Mouse (Mus musculus): ENCODE results near the gene Gfm2.
A peak's percentile ranks its signal among the peaks of the same experiment; 100 is the strongest.
"Not testable (repeated sequence)": the region's sequence is repeated elsewhere in the genome, so short reads cannot be mapped to it uniquely, and the experiment has no call there.

The Gfm2 gene

DNA sequence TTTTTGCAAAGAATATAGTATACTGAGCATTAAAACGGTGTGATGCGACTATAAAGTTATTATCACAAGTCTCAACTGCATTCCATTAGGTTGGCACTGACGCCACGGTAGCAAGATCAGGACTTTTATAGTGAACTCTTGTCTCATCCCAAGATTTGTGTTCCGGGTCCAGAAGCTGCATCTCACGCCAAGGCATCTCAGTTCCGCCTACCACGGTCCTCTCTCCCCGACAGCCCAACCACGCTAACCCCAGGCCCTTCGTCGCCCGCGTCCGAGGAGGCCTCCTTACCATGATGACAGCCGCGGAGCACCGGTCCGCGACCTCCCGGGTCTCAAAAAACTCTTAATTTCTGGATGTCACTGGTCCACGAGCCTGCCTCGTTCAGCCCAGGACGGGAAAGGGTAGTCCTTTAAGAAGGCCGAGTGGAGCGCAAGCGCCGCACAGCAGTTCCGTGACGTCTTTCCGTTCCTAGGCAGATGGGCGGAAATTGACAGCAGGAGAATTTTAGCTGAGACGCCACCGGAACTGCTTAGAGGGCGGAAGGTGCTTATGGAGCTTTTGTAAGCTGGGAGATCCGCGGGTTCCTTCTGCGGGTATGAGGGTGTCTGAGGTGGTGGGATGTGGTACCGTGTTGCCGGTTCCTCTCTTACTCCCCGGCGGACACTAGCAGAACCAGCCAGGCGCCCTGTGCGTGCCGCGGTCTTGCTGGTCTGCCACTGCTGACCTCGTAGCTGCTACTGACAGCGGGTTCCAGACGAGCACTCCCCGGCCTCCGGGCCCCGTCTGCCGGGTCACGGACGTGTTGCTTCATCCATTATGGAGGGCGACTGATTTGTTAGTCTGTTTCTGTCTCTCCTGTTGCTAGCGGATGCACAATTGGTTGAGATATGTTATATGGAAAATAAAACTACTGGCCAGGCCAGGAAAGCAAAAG lies at the start of gene Gfm2, which contains the start of gene Nsa2:
Gene Gfm2, plus strand, starts transcription at position 472 of the 935 bp plus-strand sequence.
Gene Nsa2, minus strand, starts transcription at position 472 of the 935 bp plus-strand sequence.
- peak; percentile 87 to 90 for DNase-seq (ENCODE audit: low read depth in 2 of 2, low spot score in 2 of 2)

DNA sequence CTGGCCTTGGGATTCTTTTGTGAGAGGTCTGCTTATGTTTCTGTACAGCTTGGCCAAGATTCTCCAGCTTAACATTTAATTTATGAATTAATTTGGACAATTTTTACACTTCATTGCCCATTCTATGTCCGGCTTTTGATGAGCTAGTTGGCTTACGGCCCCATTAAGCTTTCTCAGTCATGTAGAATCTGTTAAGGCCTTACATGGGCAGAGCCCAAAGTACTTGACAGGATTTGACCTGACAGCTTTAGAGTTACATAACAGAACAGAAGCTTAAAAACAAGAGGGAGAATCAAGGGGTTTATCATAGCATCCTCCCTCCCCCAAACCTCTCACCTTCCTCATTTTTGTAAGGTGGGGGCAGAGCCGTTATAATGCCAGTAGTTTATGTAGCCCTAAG lies 49.6 kb upstream of the Gfm2 start:
- DNase-seq (ENCODE audit: low read depth in 2 of 2, low spot score in 2 of 2): no peak

DNA sequence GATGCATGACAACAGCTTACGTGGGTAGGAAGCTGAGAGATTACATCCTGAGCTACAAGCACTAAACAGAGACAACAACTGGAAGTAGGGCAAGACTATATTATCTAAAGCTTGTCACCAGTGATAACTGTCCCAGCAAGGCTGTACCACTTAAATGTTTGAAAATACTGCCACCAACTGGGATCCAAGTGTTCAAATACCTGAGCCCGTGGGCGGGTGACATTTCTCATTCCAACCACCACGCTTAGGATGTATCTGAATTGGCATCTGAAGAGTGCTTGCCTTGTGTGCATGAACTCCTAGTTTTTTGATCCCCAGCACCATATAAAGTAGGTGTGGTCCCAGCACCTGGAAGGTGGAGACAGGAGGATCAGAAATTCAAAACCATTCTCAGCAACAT lies 42.0 kb upstream of the Gfm2 start:
- no peak for DNase-seq (ENCODE audit: low read depth in 2 of 2, low spot score in 2 of 2)

DNA sequence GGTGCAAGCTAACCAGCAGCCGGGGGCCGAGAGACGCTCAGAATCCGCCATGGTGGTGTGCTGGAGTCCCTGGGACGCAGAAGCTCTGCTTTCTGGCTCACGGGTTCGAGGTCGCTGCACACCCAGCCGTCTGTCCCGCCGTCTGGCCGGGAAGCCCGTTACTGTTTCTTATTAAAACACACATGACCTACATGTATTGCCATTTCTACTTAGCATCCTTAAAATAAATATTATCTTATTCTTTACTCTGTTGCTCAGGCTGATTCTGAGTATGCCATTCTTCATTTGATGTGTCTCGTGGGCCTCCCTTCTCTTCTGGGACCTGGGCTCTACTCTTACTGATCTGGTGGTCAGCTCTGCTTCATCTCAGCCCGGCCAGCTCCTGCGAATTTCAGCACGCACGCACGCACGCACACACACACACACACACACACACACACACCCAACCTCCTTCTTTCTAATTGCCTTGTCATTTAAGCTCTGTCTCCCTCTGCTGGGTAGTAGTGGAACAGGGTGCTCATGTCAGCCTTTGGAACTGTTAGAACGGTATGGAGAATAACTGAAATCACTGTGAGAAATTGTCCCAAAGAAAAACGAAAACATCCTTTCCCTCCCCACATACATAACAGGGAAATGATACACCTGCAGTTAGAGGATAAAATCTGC lies 38.4 kb upstream of the Gfm2 start, which contains the start of gene Gm6169:
Gene Gm6169, minus strand, starts transcription at position 51 of the 666 bp plus-strand sequence.
- no peak for DNase-seq (ENCODE audit: low read depth in 2 of 2, low spot score in 2 of 2)

DNA sequence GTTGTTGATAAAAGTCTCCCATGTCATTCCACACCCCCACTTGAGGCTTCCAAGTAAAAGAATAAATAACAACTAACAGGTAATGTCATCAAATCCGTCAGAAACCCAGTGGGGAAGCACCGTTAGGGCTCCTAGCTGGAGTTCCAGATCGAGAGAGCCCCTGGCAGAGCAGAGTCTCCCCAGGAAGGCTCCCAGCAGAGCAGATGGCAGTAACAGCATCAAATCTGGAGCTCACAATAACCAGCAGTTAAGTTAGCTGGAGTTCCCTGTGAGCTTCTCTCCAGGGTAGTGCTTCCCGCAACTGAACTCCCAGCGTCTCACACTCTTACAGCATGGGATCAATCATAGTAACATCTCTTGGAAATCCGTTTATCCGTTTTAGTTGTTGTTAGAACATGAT lies 32.7 kb upstream of the Gfm2 start:
- DNase-seq (ENCODE audit: low read depth in 2 of 2, low spot score in 2 of 2): no peak

GRCm38 (mm10) chr13:97107721-97108120 lies 30.0 kb upstream of the Gfm2 start:
- DNase-seq (ENCODE audit: low read depth in 2 of 2, low spot score in 2 of 2): not testable (repeated sequence)

GRCm38 (mm10) chr13:97109046-97109445 lies 28.7 kb upstream of the Gfm2 start:
- no peak for DNase-seq (ENCODE audit: low read depth in 2 of 2, low spot score in 2 of 2)

DNA sequence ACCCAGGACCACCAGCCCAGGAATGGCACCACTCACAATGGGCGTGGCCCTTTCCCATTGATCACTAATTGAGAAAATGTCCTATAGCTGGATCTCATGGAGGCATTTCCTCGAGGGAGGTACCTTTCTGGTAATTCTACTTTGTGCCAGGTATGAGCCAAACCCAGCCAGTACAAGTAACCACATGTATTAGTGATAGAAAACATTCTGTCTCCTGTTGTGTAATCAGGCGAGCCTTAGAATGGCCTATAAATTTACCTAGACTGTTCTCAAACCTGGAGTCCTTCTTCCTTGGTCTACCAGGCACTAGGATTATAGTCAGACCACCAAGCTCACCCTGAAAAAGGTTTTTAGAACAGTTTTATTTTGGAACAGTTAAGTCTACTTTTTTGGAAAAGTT lies 16.4 kb upstream of the Gfm2 start:
- no peak for DNase-seq (ENCODE audit: low read depth in 2 of 2, low spot score in 2 of 2)

DNA sequence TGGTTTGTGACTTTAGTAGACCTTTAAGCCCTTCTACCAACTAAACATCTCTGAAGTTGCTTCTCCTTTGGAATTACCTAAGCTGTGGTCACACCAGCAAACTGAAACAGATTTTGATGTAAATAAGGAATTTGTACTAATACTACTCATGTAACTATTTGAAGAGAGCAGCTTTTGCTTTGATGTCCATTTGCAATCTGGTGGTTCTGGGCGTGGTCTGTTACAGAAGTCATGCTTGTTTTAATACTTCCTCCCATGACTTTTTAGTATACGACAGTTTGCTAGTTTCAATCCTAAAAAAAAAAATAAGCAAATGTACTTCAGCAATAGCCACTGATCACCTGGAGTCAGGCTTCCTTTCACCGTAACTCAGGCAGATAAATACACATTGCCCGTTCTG lies 8.1 kb upstream of the Gfm2 start:
- DNase-seq (ENCODE audit: low read depth in 2 of 2, low spot score in 2 of 2): not testable (repeated sequence)

DNA sequence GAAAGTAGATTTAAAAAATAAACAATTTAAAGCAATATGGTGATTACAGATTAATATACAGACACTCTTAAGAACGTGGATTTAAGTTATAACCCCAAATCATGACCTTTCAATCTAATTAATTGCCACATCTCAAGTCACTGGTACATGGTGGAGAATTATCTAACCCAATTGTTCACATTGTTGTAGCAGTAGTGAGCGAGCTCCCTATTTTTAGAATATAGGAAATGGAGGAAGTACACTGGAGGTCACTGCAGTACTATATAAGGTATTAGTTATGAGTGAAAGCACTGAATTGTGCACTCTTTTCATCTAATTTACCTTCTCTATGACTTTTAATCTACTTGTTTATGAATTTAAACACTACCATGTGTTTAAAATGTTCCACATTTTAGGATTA lies 7.3 kb upstream of the Gfm2 start:
- DNase-seq (ENCODE audit: low read depth in 2 of 2, low spot score in 2 of 2): not testable (repeated sequence)

- DNase-seq (ENCODE audit: low read depth in 2 of 2, low spot score in 2 of 2): not testable (repeated sequence)
Measured at GRCm38 (mm10) chr13:97138404-97138931, 731 bp downstream of the Gfm2 start.

DNA sequence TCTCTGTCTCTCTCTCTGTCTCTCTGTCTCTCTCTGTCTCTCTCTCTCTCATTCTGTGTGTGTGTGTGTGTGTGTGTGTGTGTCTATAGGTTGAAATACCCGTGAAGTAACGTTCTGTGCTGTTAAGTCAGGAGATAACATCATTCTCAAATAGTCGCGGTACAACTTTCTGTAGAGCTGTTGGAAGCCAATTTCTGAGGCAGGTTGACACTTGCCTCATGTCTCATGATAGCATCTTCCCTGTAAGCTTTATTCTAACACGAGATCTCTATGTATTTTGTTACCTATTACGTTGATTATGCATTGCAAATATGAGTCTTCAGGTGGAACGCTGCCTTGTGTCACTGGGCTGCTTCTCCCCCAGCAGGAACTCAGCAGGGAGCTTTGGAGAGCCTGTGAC lies 4.6 kb downstream of the Gfm2 start:
- no peak for DNase-seq (ENCODE audit: low read depth in 2 of 2, low spot score in 2 of 2)

GRCm38 (mm10) chr13:97145834-97146233 lies 8.1 kb downstream of the Gfm2 start:
- DNase-seq (ENCODE audit: low read depth in 2 of 2, low spot score in 2 of 2): peak; percentile 45 to 59

- no peak for DNase-seq (ENCODE audit: low read depth in 2 of 2, low spot score in 2 of 2)
Measured at GRCm38 (mm10) chr13:97175520-97176264, 38.0 kb downstream of the Gfm2 start.

DNA sequence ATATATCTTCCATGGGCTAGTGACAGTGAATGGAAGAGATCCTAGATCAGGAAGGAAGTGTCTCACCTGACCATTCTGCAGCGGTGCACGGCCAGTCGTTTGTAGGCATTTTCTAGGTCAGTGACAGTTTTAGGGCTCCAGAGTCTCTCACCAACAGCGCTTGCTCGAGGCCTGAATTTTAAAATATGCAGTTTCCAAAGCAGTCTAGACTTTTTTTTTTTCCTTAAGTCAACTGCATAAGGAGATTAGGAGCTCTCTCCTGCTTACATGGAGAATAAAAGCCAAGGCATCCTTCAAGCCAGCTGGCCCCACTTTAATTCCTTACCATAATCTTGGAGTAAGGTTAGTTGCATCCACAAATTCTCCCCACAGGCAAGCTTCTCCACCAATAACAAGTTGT lies 39.0 kb downstream of the Gfm2 start:
- no peak for DNase-seq (ENCODE audit: low read depth in 2 of 2, low spot score in 2 of 2)

- DNase-seq (ENCODE audit: low read depth in 2 of 2, low spot score in 2 of 2): no peak
Measured at GRCm38 (mm10) chr13:97178943-97179342, 41.2 kb downstream of the Gfm2 start.

DNA sequence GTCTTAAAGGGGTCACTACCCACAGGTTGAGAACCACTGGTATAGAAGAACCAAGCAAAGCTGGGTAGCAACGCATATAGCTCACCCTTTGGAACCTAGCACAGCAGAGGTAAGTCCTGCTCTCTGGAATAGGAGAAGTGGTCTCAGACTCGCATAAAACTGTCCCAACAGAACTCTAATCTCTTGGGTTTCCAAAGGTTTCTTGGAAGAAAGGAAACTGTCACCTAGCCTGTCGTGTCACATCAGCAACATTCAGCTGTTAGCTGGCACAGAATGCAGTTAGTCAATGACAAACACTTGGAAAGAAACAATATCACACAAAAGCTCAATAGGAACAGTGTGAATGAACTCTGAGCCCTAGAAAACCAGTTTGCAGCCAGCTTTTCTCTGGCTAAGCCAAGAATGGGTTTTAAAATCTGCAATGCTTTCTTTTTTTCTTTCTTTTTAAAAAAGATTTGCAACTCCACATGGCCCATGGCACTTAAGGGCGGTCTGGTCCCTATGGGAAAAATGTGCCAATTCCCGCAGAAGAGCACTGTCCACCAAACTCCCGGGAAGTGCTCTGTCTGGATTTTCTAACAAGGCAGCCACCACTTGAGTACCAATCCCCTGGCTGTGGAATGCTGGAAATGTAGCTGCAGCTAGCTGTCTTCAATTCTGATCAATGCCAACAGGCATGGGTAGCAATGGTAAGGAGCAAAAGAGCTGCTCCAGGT lies 42.5 kb downstream of the Gfm2 start:
- no peak for DNase-seq (ENCODE audit: low read depth in 2 of 2, low spot score in 2 of 2)

DNA sequence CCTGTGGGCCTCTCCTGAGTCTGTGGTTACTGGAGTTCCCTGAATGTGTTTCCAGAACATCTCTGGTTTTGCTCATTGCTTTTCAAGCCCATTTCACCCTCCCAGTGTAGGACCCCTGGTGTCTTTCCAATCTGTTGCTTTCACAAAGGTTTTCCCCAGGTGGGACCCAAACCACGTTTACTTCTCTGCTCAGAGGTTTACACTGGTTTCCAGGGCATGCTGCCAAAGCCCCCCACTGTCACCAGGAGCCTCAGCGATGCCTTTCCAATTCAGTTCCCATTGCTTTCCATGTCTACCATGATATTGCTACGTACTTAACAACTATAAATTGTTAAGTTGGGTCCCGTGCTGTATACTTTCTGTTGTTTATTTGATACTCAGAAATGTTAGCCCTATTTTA lies 45.1 kb downstream of the Gfm2 start:
- DNase-seq (ENCODE audit: low read depth in 2 of 2, low spot score in 2 of 2): no peak

GRCm38 (mm10) chr13:97184168-97184567 lies 46.4 kb downstream of the Gfm2 start:
- DNase-seq (ENCODE audit: low read depth in 2 of 2, low spot score in 2 of 2): no peak

DNA sequence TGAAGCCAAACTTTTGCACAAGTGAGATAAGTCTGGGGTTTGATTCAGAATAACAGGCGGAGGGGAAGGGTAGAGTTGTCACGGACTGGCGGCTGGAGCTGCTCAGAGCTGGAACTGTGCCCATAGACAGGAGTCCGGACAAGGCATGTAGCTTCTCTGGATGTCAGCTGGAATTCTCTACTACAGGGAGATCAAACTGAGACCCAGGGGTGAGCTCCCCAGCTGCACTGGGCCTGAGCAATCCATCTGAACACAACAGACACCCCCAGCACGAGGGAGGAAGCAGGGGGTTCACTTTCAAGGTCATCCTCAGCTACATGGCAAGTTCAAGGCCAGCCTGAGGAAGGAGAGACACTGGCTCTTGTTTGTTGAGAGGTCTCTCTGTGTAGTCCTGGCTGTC lies 46.9 kb downstream of the Gfm2 start:
- no peak for DNase-seq (ENCODE audit: low read depth in 2 of 2, low spot score in 2 of 2)

DNA sequence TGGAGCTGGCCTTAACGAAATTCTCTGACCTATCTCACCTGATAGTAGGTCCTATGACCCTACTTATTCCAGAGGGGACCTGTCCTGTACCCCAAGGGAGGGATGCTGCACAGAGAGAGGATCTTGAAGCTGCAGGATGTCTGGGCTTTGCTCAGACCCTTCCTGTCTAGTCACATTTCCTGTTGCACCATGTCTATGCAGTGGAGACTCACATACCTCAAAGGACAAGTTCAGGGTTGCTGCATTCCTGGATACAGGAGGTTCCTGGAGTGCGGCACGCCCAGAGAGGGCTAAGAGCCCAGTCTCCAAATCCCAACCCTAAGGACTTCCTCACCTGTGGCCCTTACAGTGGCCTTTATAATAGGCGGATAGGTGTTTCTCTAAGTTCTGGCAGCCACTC lies 48.6 kb downstream of the Gfm2 start:
- no peak for DNase-seq (ENCODE audit: low read depth in 2 of 2, low spot score in 2 of 2)

Measured in CD8-positive naive resting alpha-beta T cell, adult 2 months (primary cell).